Mouse (Mus musculus) layer of hippocampus, adult 18-20 months (tissue): Measurements from ENCODE around the gene Polr3e. TPM values are rescaled to one million over a fixed set of nuclear protein-coding genes. Genes with fewer than 3 reads are reported as not detected.

Experiments used
- DNase-seq, 2 experiments: peaks; one replicate each; pipeline ENCODE4 v3.0.0; 2022; ENCODE audit warnings: low spot score in 2 of 2
- long read RNA-seq: library from polyadenylated mRNA; stranded (forward); transcript quantifications from one replicate; pipeline ENCODE4 v2.0.0, GENCODE M21; 2021
- total RNA-seq, 2 experiments: library from RNA; stranded (reverse); gene quantifications; 2 replicates each; pipeline ENCODE4 v1.2.3; 2021

Gene Polr3e
- total RNA-seq: 10 to 100 TPM; 24.3 to 28.0 TPM
- long read RNA-seq, full-length matches to known transcripts: 14 of 44 reads
- long read RNA-seq, partial matches to known transcripts: 15 of 44 reads
- long read RNA-seq, other reads (novel, unspliced or antisense): 15 of 44 reads

- DNase-seq: peak; percentile 99 to 100
These were observed at the start of gene Polr3e for GRCm38 (mm10) chr7:120917592-120918461. Gene Polr3e (plus strand): TSS chr7:120917744.

- no peak for DNase-seq
These were observed 47.7 kb upstream of the Polr3e start for GRCm38 (mm10) chr7:120869883-120870282.

- no peak for DNase-seq
These were observed 47.0 kb upstream of the Polr3e start for GRCm38 (mm10) chr7:120870431-120871008.

- no peak for DNase-seq
These were observed 44.5 kb upstream of the Polr3e start for GRCm38 (mm10) chr7:120873083-120873482.

GRCm38 (mm10) chr7:120874021-120874420 is 43.5 kb upstream of the Polr3e start:
- no peak for DNase-seq

- DNase-seq: no peak
These were observed 42.6 kb upstream of the Polr3e start for GRCm38 (mm10) chr7:120874764-120875539.

- no peak for DNase-seq
These were observed 41.8 kb upstream of the Polr3e start for GRCm38 (mm10) chr7:120875540-120876388.

GRCm38 (mm10) chr7:120878271-120878670 is 39.3 kb upstream of the Polr3e start:
- peak in 1 of 2 experiments; percentile 16 for DNase-seq

GRCm38 (mm10) chr7:120879972-120880371 is 37.6 kb upstream of the Polr3e start:
- DNase-seq: no peak

GRCm38 (mm10) chr7:120880770-120881169 is 36.8 kb upstream of the Polr3e start:
- no peak for DNase-seq

- DNase-seq: no peak
These were observed 36.1 kb upstream of the Polr3e start for GRCm38 (mm10) chr7:120881451-120881850.

GRCm38 (mm10) chr7:120882674-120883073 is 34.9 kb upstream of the Polr3e start:
- DNase-seq: no peak

- DNase-seq: no peak
These were observed 33.8 kb upstream of the Polr3e start for GRCm38 (mm10) chr7:120883523-120884290.

GRCm38 (mm10) chr7:120884746-120885145 is 32.8 kb upstream of the Polr3e start:
- DNase-seq: no peak

- DNase-seq: no peak
These were observed 24.4 kb upstream of the Polr3e start for GRCm38 (mm10) chr7:120893123-120893522.

GRCm38 (mm10) chr7:120897054-120897453 is 20.5 kb upstream of the Polr3e start:
- no peak for DNase-seq

- no peak for DNase-seq
These were observed 19.7 kb upstream of the Polr3e start for GRCm38 (mm10) chr7:120897711-120898335.

GRCm38 (mm10) chr7:120900191-120900590 is 17.4 kb upstream of the Polr3e start:
- DNase-seq: no peak

- DNase-seq: no peak
These were observed 15.8 kb upstream of the Polr3e start for GRCm38 (mm10) chr7:120901701-120902100.
